Mouse (Mus musculus): ENCODE measurements around the gene Sf3b5. TPM values are rescaled to one million over a fixed set of nuclear protein-coding genes. Genes with fewer than 3 reads are reported as not detected.
"Not testable (repeated sequence)": the region's sequence is repeated elsewhere in the genome, so short reads cannot be mapped to it uniquely, and the experiment has no call there.

The Sf3b5 gene
- polyA plus RNA-seq, 1 experiment from 2014 or later = 44.2 TPM

GRCm38 (mm10) chr10:13008737-13009121 is 3.6 kb downstream of the Sf3b5 start:
- DNase-seq = no peak
- Histone ChIP-seq H3K27me3 (ENCODE audit: insufficient read depth, low read length) (no peaks in the 10 kb centered on the region), H3K27ac (ENCODE audit: low read depth) (peak overlapping the region; percentile 58; the same call in 1 of the 2 replicates), H3K4me2 (peak overlapping the region; percentile 84), H3K36me3 (ENCODE audit: insufficient read depth) (peaks cover 8% of the 10 kb centered on the region; the same call in 1 of the 2 replicates), H3K4me3 (ENCODE audit: low read depth, low read length) (peak overlapping the region; percentile 89), H3K9me3 (ENCODE audit: low read depth, low read length) (no peaks in the 10 kb centered on the region), H3K4me1 (ENCODE audit: insufficient read depth) (peaks cover 7% of the 10 kb centered on the region; the same call in 1 of the 2 replicates), H3K9ac (peak overlapping the region; percentile 80)
- peak; percentile 18 for ATAC-seq (ENCODE audit: insufficient read depth)
- TF ChIP-seq CTCF (IDR thresholded peaks at IDR 0.05; ENCODE audit: low read depth) = no peak
- under 1% methylated on average over 29 of the region's 29 CpGs for WGBS

GRCm38 (mm10) chr10:13014026-13014425 is 8.9 kb downstream of the Sf3b5 start:
- TF ChIP-seq CTCF (IDR thresholded peaks at IDR 0.05; ENCODE audit: low read depth) = no peak
- Histone ChIP-seq H3K27me3 (ENCODE audit: insufficient read depth, low read length) (no peaks in the 10 kb centered on the region), H3K4me3 (ENCODE audit: low read depth, low read length) (no peak overlapping the region), H3K27ac (ENCODE audit: low read depth) (no peak overlapping the region), H3K4me1 (ENCODE audit: insufficient read depth) (peaks cover 7% of the 10 kb centered on the region; the same call in 1 of the 2 replicates), H3K4me2 (no peak overlapping the region), H3K36me3 (ENCODE audit: insufficient read depth) (peaks cover 8% of the 10 kb centered on the region; the same call in 1 of the 2 replicates), H3K9me3 (ENCODE audit: low read depth, low read length) (no peaks in the 10 kb centered on the region), H3K9ac (no peak overlapping the region)
- DNase-seq (no peak), ATAC-seq (ENCODE audit: insufficient read depth) (no peak)
- 76% methylated on average over 7 of the region's 7 CpGs for WGBS

GRCm38 (mm10) chr10:13016573-13016972 is 11.4 kb downstream of the Sf3b5 start:
- no peak overlapping the region for H3K27ac ChIP-seq (ENCODE audit: low read depth)

GRCm38 (mm10) chr10:13018510-13018909 is 13.4 kb downstream of the Sf3b5 start:
- no peaks in the 10 kb centered on the region for H3K9me3 ChIP-seq (ENCODE audit: low read depth, low read length)

More at GRCm38 (mm10) chr10:13016573-13016972, 11.4 kb downstream of the Sf3b5 start:
- Histone ChIP-seq H3K9me3 (ENCODE audit: low read depth, low read length) (no peaks in the 10 kb centered on the region), H3K27me3 (ENCODE audit: insufficient read depth, low read length) (no peaks in the 10 kb centered on the region), H3K4me1 (ENCODE audit: insufficient read depth) (no peaks in the 10 kb centered on the region), H3K9ac (no peak overlapping the region), H3K4me3 (ENCODE audit: low read depth, low read length) (no peak overlapping the region), H3K4me2 (no peak overlapping the region), H3K36me3 (ENCODE audit: insufficient read depth) (no peaks in the 10 kb centered on the region)
- peak; percentile 82 for TF ChIP-seq CTCF (IDR thresholded peaks at IDR 0.05; ENCODE audit: low read depth)
- DNase-seq = peak; percentile 93
- peak; percentile 80 for ATAC-seq (ENCODE audit: insufficient read depth)
- WGBS = 19% methylated on average over 4 of the region's 4 CpGs

GRCm38 (mm10) chr10:13019026-13019425 is 13.9 kb downstream of the Sf3b5 start:
- no peak overlapping the region for H3K4me3 ChIP-seq (ENCODE audit: low read depth, low read length)
- H3K9ac ChIP-seq = no peak overlapping the region
- DNase-seq (no peak), ATAC-seq (ENCODE audit: insufficient read depth) (no peak)
- TF ChIP-seq CTCF (IDR thresholded peaks at IDR 0.05; ENCODE audit: low read depth) = no peak
- H3K4me2 ChIP-seq = no peak overlapping the region
- WGBS = 78% methylated on average over 5 of the region's 5 CpGs
- no peaks in the 10 kb centered on the region for H3K9me3 ChIP-seq (ENCODE audit: low read depth, low read length)
- no peak overlapping the region for H3K27ac ChIP-seq (ENCODE audit: low read depth)
- no peaks in the 10 kb centered on the region for H3K4me1 ChIP-seq (ENCODE audit: insufficient read depth)
- H3K27me3 ChIP-seq (ENCODE audit: insufficient read depth, low read length) = no peaks in the 10 kb centered on the region
- no peaks in the 10 kb centered on the region for H3K36me3 ChIP-seq (ENCODE audit: insufficient read depth)

More at GRCm38 (mm10) chr10:13018510-13018909, 13.4 kb downstream of the Sf3b5 start:
- Histone ChIP-seq H3K9ac (no peak overlapping the region), H3K4me3 (ENCODE audit: low read depth, low read length) (no peak overlapping the region), H3K27ac (ENCODE audit: low read depth) (no peak overlapping the region), H3K27me3 (ENCODE audit: insufficient read depth, low read length) (no peaks in the 10 kb centered on the region), H3K36me3 (ENCODE audit: insufficient read depth) (no peaks in the 10 kb centered on the region), H3K4me1 (ENCODE audit: insufficient read depth) (no peaks in the 10 kb centered on the region), H3K4me2 (no peak overlapping the region)
- peak; percentile 83 for TF ChIP-seq CTCF (IDR thresholded peaks at IDR 0.05; ENCODE audit: low read depth)
- ATAC-seq (ENCODE audit: insufficient read depth) = 0 out of 2 replicates have a peak, but pooled peaks have one; percentile 41
- DNase-seq = peak; percentile 73
- WGBS = 62% methylated on average over 7 of the region's 7 CpGs

- H3K9me3 ChIP-seq (ENCODE audit: low read depth, low read length) = no peaks in the 10 kb centered on the region
- no peak overlapping the region for H3K9ac ChIP-seq
- no peaks in the 10 kb centered on the region for H3K27me3 ChIP-seq (ENCODE audit: insufficient read depth, low read length)
- no peak overlapping the region for H3K4me2 ChIP-seq
- no peak overlapping the region for H3K4me3 ChIP-seq (ENCODE audit: low read depth, low read length)
- H3K27ac ChIP-seq (ENCODE audit: low read depth) = no peak overlapping the region
- TF ChIP-seq CTCF (IDR thresholded peaks at IDR 0.05; ENCODE audit: low read depth) = no peak
- ATAC-seq (ENCODE audit: insufficient read depth) = no peak
- WGBS = 87% methylated on average over 4 of the region's 4 CpGs
- no peaks in the 10 kb centered on the region for H3K36me3 ChIP-seq (ENCODE audit: insufficient read depth)
- H3K4me1 ChIP-seq (ENCODE audit: insufficient read depth) = no peaks in the 10 kb centered on the region
- no peak for DNase-seq
These were observed 17.0 kb downstream of the Sf3b5 start for GRCm38 (mm10) chr10:13022103-13022502.

GRCm38 (mm10) chr10:13023985-13024384 is 18.8 kb downstream of the Sf3b5 start:
- H3K4me3 ChIP-seq (ENCODE audit: low read depth, low read length); H3K27ac ChIP-seq (ENCODE audit: low read depth); H3K4me2 ChIP-seq; H3K36me3 ChIP-seq (ENCODE audit: insufficient read depth); H3K9ac ChIP-seq; H3K4me1 ChIP-seq (ENCODE audit: insufficient read depth); DNase-seq; ATAC-seq (ENCODE audit: insufficient read depth); H3K9me3 ChIP-seq (ENCODE audit: low read depth, low read length); H3K27me3 ChIP-seq (ENCODE audit: insufficient read depth, low read length): not testable (repeated sequence)
- 70% methylated on average over 3 of the region's 3 CpGs for WGBS
